Mouse (Mus musculus) embryonic facial prominence, embryonic 11.5 days (tissue): ENCODE measurements around the gene Cela1. TPM values are rescaled to one million over a fixed set of nuclear protein-coding genes. Genes with fewer than 3 reads are reported as not detected.

Experiments used
- ATAC-seq: fragments of 200-750 bp; cut with Nextera tagmentation; replicated peaks from 2 replicates; pipeline ENCODE4 v1.8.0; 2017; ENCODE audit warnings: low read depth; ENCODE audit not compliant: insufficient number of reproducible peaks, low FRiP score, low TSS enrichment
- DNase-seq: peaks from one replicate; pipeline ENCODE4 v3.0.0-alpha.2; 2015; ENCODE audit warnings: low spot score
- H3K27ac ChIP-seq: fragments of 300-500 bp; sonication (generic); replicated peaks from 2 replicates; pipeline ENCODE4 v1.5.1; 2014; ENCODE audit warnings: mild to moderate bottlenecking, low read depth, low read length, control low read depth
- H3K27me3 ChIP-seq: fragments of 300-500 bp; sonication (generic); 2 replicates; pipeline ENCODE4 v1.6.1; 2014; ENCODE audit warnings: mild to moderate bottlenecking, low read length, moderate library complexity, mixed read lengths; ENCODE audit not compliant: control insufficient read depth, insufficient read depth
- H3K36me3 ChIP-seq: fragments of 300-500 bp; sonication (generic); replicated peaks from 2 replicates; pipeline ENCODE4 v1.6.1; 2014; ENCODE audit warnings: low read depth, mild to moderate bottlenecking, low read length, moderate library complexity, mixed read lengths; ENCODE audit not compliant: control insufficient read depth, insufficient read depth
- H3K4me1 ChIP-seq: fragments of 300-500 bp; sonication (generic); 2 replicates; pipeline ENCODE4 v1.6.1; 2014; ENCODE audit warnings: low read length, mixed read lengths; ENCODE audit not compliant: control insufficient read depth, insufficient read depth
- H3K4me2 ChIP-seq: fragments of 300-500 bp; sonication (generic); 2 replicates; pipeline ENCODE4 v1.6.1; 2014; ENCODE audit warnings: low read depth, mild to moderate bottlenecking, control low read depth, low read length, moderate library complexity
- H3K4me3 ChIP-seq: fragments of 300-500 bp; sonication (generic); 2 replicates; pipeline ENCODE4 v1.5.1; 2014; ENCODE audit warnings: low read depth, low read length, control low read depth
- H3K9ac ChIP-seq: fragments of 300-500 bp; sonication (generic); replicated peaks from 2 replicates; pipeline ENCODE4 v1.6.1; 2014; ENCODE audit warnings: mild to moderate bottlenecking, control low read depth, low read length
- H3K9me3 ChIP-seq: fragments of 300-500 bp; sonication (generic); replicated peaks from 2 replicates; pipeline ENCODE4 v1.6.1; 2016; ENCODE audit warnings: mild to moderate bottlenecking, low read length, inconsistent platforms, mixed read lengths; ENCODE audit not compliant: control insufficient read depth
- WGBS: fragments of 180-500 bp; shearing (Covaris S2); extraction: QIAGEN DNeasy Blood & Tissue Kit; methylation state at CpG from one replicate; pipeline ENCODE4 v1.1.7; 2014; 5-methylcytosine and 5-hydroxymethylcytosine counted together
- microRNA-seq: library from miRNA; unstranded; fragments of <30 nt; microRNA quantifications from one replicate; pipeline ENCODE4, GENCODE M21; 2016; ENCODE audit warnings: borderline number of aligned reads
- polyA plus RNA-seq: library from polyadenylated mRNA; unstranded; fragments of >200 nt; fragmentation: Nextera tagmentation; extraction: Ambion mirVana; gene quantifications from 2 replicates; pipeline ENCODE4 v1.2.1, GENCODE M21; 2014

The Cela1 gene
- polyA plus RNA-seq, 1 experiment from 2014 or later: 1.00 TPM

DNA sequence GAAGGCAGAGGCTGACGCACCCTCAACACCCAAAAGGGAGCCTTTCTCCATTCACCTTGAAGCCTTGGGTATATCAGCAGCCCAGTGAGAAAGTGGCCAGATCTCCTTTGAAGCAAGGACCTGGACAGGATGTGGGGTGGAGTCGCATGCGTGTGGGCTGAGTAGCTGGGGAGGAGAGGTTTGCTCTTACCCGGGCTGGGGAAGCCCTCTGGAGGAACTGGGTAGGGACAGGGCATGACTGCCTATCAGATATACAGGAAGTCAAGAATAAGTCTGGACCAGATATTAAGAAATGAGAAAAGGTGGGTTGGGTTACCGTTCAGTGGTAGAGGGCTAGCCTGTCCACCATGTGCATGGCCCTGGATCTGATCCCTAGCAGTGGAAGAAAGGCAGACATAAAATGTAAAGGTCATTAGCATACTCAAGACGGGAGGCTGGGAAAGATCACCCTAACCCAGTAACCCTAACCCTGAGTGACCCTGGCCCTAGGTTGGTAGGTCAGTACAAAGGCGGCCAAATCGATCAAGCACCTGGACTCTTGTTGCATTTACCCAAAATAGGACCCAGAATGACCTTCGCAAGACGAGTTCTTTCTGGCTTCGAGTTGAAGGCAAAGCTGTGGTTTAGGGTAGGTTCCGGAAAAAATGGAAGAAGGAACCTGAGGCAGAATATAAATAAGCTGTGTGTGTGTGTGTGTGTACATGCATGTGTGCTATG is 56.1 kb downstream of the Cela1 start:
- H3K36me3 ChIP-seq: no peaks in the 10 kb centered on the region
- 84% methylated on average over 12 of the region's 12 CpGs for WGBS

DNA sequence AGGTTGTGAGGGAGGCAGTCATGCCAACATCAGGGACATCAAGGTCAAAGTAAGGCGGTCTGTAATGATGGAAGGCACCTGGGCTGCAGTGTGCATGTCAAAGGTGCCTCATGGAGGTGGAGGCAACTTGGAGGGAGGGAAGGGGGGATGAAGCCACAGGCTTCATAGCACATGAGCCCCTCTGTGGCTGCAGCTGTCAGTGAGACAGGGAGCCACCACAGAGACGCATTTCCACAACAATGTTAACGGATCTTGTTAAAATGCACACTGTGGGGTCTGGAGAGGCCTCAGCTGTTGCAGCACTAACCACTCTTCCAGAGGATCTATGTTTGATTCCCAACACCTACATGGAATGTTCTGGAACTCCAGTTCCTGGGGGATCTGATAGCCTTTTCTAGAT is 57.6 kb downstream of the Cela1 start:
- Histone ChIP-seq H3K4me3 (no peak overlapping the region), H3K4me2 (no peak overlapping the region), H3K9me3 (no peaks in the 10 kb centered on the region), H3K4me1 (0 out of 2 replicates have a peak, but pooled peaks cover 3% of the 10 kb centered on the region), H3K27me3 (peaks cover 8% of the 10 kb centered on the region), H3K27ac (no peak overlapping the region), H3K9ac (no peak overlapping the region), H3K36me3 (no peaks in the 10 kb centered on the region)
- no peak for ATAC-seq
- no peak for DNase-seq
- 58% methylated on average over 3 of the region's 3 CpGs for WGBS

More for the DNA sequence above, 56.1 kb downstream of the Cela1 start:
- Histone ChIP-seq H3K4me2 (no peak overlapping the region), H3K4me3 (no peak overlapping the region), H3K4me1 (peaks cover 7% of the 10 kb centered on the region), H3K9ac (no peak overlapping the region), H3K27me3 (peaks cover 20% of the 10 kb centered on the region), H3K27ac (no peak overlapping the region), H3K9me3 (no peaks in the 10 kb centered on the region)
- ATAC-seq (no peak), DNase-seq (no peak)

DNA sequence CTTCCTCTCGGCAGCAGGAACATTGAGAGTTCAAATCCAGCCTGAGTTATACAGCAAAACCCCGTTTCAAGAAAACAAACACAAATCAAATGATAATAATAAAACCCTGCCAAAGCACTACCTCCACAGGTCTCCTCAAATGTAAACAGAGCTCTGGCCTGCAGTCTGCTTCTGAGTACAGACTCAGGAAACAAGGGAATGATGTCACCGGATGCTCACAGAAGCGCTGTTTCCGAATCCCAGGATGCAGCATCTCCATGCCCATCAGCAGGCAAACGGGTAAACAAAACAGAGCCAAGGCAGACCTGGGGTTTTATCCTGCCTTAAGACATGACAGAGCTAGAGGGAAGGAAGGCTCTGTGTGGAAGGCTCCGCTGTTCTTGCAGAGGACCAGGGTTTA is 58.9 kb downstream of the Cela1 start:
- Histone ChIP-seq H3K9me3 (no peaks in the 10 kb centered on the region), H3K27ac (no peak overlapping the region), H3K9ac (no peak overlapping the region), H3K4me3 (no peak overlapping the region), H3K4me1 (0 out of 2 replicates have a peak, but pooled peaks cover 3% of the 10 kb centered on the region), H3K27me3 (no peaks in the 10 kb centered on the region), H3K4me2 (no peak overlapping the region), H3K36me3 (no peaks in the 10 kb centered on the region)
- ATAC-seq: no peak
- WGBS: 39% methylated on average over 7 of the region's 7 CpGs
- DNase-seq: peak; percentile 32

DNA sequence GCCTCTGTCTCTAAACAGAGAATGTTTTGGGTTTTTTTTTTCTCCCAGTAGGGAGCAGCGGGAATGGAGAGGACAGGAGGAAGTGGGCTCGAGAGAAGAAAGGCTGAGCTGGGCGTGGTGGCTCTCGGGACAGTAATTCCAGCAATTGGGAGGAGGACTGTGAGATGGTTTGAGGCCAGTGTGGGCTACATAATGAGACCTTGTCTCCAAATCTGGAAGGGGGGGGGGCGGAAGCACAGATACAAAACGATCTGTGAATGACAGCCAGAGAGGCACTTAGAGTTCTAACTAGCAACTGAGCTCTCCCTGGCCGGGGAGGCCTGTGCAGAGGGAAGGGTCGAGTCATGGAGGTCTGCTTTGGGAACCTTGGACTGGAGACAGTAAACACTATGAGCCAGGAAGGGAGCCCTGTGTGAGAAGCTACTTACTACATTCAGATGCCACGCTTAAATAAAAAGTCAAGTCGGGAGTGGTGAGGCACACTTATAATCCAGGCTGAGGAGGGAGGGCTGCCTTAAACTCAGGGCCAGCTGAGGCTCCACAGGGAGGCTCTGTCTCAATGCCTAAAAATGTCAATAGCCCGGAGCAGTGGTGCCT is 59.8 kb downstream of the Cela1 start:
- Histone ChIP-seq H3K9ac (no peak overlapping the region), H3K27ac (no peak overlapping the region), H3K4me1 (0 out of 2 replicates have a peak, but pooled peaks cover 3% of the 10 kb centered on the region), H3K4me3 (no peak overlapping the region), H3K9me3 (no peaks in the 10 kb centered on the region), H3K4me2 (no peak overlapping the region), H3K36me3 (no peaks in the 10 kb centered on the region), H3K27me3 (no peaks in the 10 kb centered on the region)
- ATAC-seq (no peak), DNase-seq (no peak)
- WGBS: 6% methylated on average over 11 of the region's 11 CpGs

DNA sequence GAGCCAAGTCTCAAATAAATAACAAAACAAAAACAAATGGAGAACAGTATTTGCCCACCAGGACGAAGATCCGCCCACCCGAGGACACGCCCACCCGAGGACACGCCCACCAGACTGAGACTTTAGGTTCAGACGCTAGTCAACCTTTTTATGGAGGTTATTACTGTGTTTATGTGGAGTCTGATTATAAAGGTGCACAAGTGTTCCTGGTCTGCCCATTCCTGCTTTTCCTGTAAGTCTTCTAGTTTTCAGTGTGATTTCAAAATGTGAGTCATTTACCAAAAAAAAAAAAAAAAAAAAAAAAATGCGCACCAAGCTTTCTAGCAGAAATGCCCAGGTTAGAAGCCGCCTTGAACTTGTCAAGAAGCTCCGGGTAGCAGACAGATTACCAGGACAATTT is 60.4 kb downstream of the Cela1 start:
- Histone ChIP-seq H3K4me2 (no peak overlapping the region), H3K27ac (no peak overlapping the region), H3K9ac (no peak overlapping the region), H3K36me3 (no peaks in the 10 kb centered on the region), H3K4me3 (no peak overlapping the region), H3K27me3 (no peaks in the 10 kb centered on the region), H3K4me1 (0 out of 2 replicates have a peak, but pooled peaks cover 3% of the 10 kb centered on the region), H3K9me3 (no peaks in the 10 kb centered on the region)
- DNase-seq (no peak), ATAC-seq (no peak)
- 15% methylated on average over 10 of the region's 10 CpGs for WGBS

DNA sequence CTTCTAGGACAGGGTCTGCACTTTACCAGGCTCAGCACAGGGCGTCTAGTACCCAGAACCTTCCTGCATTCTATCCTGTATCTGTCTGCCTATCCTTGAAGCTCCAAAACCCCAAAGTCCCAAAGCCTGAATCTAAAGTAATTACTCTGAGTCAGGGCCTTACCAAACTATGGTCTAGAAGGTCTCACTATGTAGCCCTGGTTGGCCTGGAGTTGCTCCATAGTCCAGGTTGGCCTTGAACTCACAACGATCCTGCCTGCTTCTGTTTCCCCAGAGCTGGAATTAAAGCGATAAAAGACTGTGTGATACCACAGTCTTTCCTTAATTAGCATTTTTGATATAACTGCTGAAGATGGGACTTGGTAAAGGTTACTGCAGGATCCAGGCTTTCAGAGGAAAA is 63.3 kb downstream of the Cela1 start:
- 92% methylated on average over 3 of the region's 3 CpGs for WGBS
- H3K4me2 ChIP-seq: no peak overlapping the region
- no peak for ATAC-seq

More for the DNA sequence above, 63.3 kb downstream of the Cela1 start:
- no peaks in the 10 kb centered on the region for H3K36me3 ChIP-seq
- no peak overlapping the region for H3K27ac ChIP-seq
- H3K9ac ChIP-seq: no peak overlapping the region
- no peak overlapping the region for H3K4me3 ChIP-seq
- 0 out of 2 replicates have a peak, but pooled peaks cover 3% of the 10 kb centered on the region for H3K4me1 ChIP-seq
- DNase-seq: no peak
- H3K9me3 ChIP-seq: no peaks in the 10 kb centered on the region
- no peaks in the 10 kb centered on the region for H3K27me3 ChIP-seq

Small RNA genes lying within 50 kb of the gene (microRNA-seq; reads per million reads assigned to microRNA genes)
- gene Mir6961: not detected

Other genes with a start within 250 kb of the Cela1 start
- 37.2 and 40.1 TPM in 2 replicates for gene Letmd1, start 218.9 kb downstream of the Cela1 start, polyA plus RNA-seq
- 23.0 and 24.8 TPM in 2 replicates for gene Csrnp2, start 192.4 kb downstream of the Cela1 start, polyA plus RNA-seq
- gene Tfcp2, start 135.9 kb downstream of the Cela1 start, polyA plus RNA-seq: 25.3 and 27.2 TPM in 2 replicates
- 5.9 TPM in 2 replicates for gene Pou6f1, start 87.9 kb downstream of the Cela1 start, polyA plus RNA-seq
- gene Dazap2, start 72.6 kb downstream of the Cela1 start, polyA plus RNA-seq: 210 and 213 TPM in 2 replicates
- 4.0 and 5.4 TPM in 2 replicates for gene Smagp, start 51.0 kb downstream of the Cela1 start, polyA plus RNA-seq
- 2.1 and 3.7 TPM in 2 replicates for gene Bin2, start 18.4 kb downstream of the Cela1 start, polyA plus RNA-seq
- 0.08 and 0.20 TPM in 2 replicates for gene Galnt6, start 41.5 kb upstream of the Cela1 start, polyA plus RNA-seq
- gene Slc4a8, start 73.8 kb upstream of the Cela1 start, polyA plus RNA-seq: 5.7 and 7.7 TPM in 2 replicates
- gene Scn8a, start 181.9 kb upstream of the Cela1 start, polyA plus RNA-seq: 5.6 and 8.2 TPM in 2 replicates